Mouse (Mus musculus) layer of hippocampus, postnatal 36 days (tissue): ENCODE data around the gene Slc37a1. TPM values are rescaled to one million over a fixed set of nuclear protein-coding genes. Genes with fewer than 3 reads are reported as not detected.
"Not testable (repeated sequence)": the region's sequence is repeated elsewhere in the genome, so short reads cannot be mapped to it uniquely, and the experiment has no call there.

Experiments used
- DNase-seq, 2 experiments: peaks; one replicate each; pipeline ENCODE4 v3.0.0; 2022
- total RNA-seq, 2 experiments: library from RNA; stranded (reverse); gene quantifications; 2 replicates each; pipeline ENCODE4 v1.2.3; 2021

The Slc37a1 gene
- total RNA-seq, 2 experiments from 2014 or later: 5.4 to 7.1 TPM

GRCm38 (mm10) chr17:31321425-31321824, 34.8 kb downstream of the Slc37a1 start:
- peak; percentile 39 to 40 for DNase-seq

DNA sequence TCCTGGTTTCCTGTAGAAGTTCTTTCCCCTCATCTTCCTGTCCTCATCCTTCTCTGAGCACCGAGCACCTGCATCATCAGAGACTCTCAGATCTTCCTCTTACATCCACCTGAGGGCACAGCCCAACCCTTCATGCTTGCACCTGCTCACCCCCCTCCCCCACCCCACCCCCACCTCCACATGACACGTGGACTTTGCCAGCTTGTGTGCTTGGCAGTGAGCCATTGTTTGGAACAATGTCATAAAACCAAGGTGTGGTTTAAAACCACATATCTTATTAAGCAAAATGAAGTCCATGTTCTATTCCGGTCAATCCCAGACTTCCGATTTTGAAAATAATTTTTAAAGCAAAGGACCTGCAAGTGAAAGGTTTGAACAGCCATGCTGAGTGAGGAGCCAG, 35.9 kb downstream of the Slc37a1 start:
- DNase-seq: no peak

- no peak for DNase-seq
Measured at GRCm38 (mm10) chr17:31323379-31323778, 36.8 kb downstream of the Slc37a1 start.

DNA sequence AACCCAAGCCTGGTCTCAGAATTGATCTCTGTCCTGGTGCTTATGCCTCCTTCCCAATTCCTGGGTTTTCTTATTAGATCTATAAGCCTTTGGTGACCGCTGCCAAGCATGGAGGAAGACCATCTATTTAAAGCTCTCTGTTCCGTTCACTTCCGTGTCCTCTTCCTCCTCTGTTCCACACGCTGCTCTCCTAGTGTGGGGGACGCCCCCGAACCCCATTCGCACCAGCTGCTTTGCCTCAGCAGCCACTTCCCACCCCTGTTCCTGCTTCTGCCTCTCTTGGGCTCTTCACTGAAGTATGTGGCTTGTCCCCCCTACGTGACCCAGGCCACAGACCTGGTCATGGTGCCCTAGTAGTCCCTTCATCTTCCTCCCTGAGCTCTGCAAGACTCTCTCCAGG, 37.6 kb downstream of the Slc37a1 start:
- no peak for DNase-seq

DNA sequence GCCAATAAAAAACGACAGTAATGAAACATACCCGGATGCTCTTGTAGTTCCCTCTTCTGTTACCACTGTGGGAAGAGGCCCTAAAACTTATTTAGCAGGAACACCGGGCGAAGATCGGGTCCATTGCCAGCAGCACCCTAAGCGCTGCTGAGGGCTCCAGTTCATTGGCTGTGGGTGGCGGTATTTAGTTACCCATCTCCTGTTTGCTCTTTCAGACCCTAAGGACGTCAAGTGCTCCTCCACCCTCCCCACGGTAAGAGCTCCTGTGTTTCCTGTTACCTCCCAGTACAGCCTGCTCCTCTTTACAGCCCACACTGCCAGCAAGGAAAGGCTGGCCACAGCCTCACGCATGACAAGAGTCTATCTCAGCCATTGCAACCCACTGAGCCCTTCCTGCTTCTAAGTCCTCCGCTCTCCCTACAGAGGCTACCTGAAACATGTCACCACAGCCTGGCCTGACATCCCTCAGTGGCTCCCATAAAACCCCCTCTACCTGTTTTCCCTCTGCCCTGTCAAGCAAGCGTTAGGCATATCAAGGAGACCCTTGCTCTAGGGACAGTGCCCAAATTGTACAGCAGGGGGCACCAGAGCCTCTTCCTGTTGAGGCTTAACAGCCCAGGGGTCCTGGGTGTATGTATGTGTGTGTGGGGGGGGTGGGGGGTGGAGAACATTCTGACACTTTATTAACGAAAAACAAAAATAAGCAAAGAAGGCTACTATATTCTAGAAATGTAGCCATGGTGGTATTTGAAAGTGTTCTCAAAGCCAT, 39.0 kb downstream of the Slc37a1 start:
- DNase-seq: no peak

DNA sequence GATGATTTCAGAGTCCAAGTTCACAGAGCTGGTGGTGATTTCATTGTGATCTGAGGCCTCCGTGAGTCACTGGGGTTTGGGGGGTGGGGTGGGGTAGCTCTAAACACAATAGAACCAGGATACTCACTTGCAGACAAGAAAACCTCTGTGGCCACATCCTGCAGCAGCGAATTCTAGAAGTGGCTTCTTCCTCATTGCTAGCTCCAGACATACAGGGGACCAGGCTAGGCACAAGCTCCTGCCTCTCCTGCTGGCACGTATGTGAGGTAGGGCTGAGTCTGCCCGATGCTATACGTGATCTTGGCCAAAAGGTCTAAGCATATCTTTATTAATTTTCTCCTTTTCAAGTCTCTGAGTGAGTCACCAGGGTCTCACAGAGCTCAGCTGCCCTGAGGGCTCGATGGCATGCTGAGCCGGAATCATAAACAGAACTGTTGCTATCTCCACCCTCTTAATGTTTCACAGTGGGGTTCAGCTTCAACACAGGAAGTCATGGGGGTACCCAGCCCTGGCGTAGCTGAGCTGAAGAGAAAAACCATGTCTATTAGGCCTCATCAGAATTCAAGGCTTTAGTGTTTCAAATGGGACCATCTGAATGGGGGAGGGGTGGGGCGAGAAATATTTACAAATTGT, 39.7 kb downstream of the Slc37a1 start:
- no peak for DNase-seq

- DNase-seq: no peak
Measured at GRCm38 (mm10) chr17:31328466-31328865, 41.9 kb downstream of the Slc37a1 start.

DNA sequence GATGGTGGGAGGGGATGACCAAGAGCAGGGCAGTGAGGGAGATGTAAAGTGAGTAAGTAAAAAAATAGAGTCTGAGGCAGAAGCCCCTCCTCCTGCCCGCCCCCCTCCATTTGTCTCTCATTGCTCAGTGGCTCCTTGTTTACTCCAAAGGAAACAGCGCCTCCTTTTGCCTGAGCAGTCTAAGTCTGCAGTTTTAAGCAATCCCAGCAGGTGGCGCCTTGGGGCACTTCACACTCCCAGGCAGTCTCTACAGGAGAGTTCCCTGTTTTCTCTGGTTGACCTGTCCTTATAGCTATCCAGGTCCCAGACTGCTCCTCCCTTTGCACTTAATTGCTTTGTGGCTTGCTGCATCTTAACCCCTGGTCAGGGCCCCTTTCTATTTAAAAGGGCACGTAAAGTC, 44.0 kb downstream of the Slc37a1 start:
- peak; percentile 40 to 62 for DNase-seq

- no peak for DNase-seq
Measured at GRCm38 (mm10) chr17:31331273-31331672, 44.7 kb downstream of the Slc37a1 start.

- no peak for DNase-seq
Measured at GRCm38 (mm10) chr17:31331920-31332319, 45.3 kb downstream of the Slc37a1 start.

- DNase-seq: no peak
Measured at GRCm38 (mm10) chr17:31332333-31332732, 45.7 kb downstream of the Slc37a1 start.

DNA sequence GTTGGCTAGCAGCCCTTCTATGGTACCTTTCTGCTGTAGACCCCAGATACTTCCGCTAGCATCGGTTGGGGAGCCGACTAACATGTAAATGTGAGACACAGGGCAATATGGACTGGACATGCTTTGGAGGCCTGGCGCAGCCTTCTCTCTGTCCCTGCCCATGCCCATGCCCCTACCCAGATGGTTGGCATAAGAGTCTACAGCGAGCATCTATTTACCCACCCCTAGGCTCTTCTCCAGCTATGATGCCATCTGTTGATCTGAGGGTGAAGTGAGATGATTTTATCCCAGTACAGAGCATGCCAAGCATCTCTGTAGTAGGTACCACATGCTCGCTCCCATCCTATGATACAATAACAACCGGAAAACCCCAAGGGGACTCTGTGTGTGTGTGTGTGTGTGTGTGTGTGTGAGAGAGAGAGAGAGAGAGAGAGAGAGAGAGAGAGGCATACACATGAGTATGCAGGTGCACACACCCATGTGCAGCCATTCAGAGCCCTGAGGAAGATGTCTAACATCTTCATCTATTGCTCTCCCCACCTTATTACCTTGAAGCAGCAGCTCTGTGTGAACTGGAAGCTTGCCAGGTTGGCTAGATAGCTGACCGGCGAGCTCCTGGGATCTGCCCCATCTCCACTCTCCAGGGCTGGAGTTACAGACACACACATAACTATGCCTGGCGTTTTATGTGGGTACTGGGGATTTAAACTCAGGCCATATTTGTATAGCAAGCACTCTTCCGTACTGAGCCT, 48.1 kb downstream of the Slc37a1 start:
- no peak for DNase-seq

DNA sequence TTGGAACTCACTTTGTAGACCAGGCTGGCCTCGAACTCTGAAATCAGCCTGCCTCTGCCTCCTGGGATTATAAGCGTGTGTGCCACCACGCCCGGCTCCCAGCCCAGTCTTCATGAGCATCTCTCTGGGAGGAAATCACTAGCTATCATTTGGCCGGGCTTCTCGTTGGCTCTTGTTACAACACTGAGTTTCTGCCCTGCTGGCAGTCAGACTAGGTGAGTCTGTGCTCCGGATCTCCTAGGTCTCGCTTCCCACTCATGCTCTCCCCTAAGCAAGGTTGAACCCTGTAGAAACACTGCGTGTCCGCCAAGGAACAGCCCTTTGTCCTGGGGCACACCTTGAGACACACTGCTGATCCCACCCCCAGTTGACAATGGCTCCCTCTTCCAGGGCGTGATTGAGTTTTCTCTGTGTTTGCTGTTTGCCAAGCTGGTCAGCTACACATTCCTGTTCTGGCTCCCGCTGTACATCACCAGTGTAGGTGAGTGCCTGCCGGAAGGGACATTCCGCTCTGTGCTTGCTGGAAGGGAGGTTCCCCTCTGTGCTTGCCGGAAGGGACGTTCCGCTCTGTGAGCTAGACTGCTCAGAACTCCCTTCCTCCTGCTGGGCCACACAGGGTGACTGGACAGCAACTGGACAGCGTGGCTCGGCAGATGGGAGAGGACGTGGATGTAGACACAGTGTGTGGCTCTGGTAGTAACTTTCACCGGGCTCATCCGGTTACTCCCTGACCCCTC, 48.9 kb downstream of the Slc37a1 start:
- no peak for DNase-seq

DNA sequence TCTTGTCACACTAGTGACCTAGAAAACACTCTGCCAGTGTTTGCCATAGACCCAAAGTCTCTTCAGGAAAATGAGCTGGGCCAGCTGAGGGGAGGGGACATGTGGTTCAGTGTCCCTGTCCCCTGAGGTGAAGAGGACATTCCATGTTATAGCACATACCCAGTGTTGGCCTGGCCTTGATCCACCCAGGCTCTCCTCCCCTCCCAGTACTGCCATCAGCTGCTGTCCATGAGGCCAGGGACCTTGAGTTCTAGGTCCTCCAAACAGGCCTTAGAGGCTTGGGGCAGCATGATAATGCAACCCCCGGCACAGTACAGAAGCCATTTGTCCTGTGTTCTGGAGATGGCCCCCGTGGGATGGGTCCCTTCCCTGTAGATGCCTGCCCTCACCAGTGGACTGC, 53.2 kb downstream of the Slc37a1 start:
- DNase-seq: no peak

DNA sequence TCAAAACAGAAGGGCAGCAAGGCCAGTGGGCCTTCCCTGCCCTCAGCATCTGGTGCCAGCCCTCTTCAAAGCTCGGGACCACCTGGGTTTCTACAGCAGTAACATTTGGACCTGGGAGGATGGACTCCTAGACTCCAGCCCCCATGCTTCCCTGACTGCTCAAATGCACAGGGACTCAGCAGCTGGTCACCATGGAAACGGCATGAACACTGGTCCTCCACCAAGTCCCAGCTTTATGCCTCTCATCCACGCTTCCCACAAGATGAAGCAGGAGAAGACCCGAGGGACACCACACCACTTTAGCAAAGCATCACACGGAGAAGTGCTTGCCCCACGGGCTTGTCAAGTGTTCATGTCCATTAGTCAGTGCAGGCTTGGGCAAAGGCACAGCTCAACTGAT, 55.6 kb downstream of the Slc37a1 start:
- peak in 1 of 2 experiments; percentile 36 for DNase-seq

GRCm38 (mm10) chr17:31344172-31344801, 57.7 kb downstream of the Slc37a1 start:
- peak; percentile 56 to 69 for DNase-seq

GRCm38 (mm10) chr17:31344816-31345215, 58.2 kb downstream of the Slc37a1 start:
- no peak for DNase-seq

- no peak for DNase-seq
Measured at GRCm38 (mm10) chr17:31348129-31348528, 61.5 kb downstream of the Slc37a1 start.

- DNase-seq: peak; percentile 18 to 39
Measured at GRCm38 (mm10) chr17:31349388-31349787, 62.8 kb downstream of the Slc37a1 start.

GRCm38 (mm10) chr17:31351984-31352383, 65.4 kb downstream of the Slc37a1 start:
- no peak for DNase-seq

GRCm38 (mm10) chr17:31353255-31353654, 66.7 kb downstream of the Slc37a1 start:
- no peak for DNase-seq

DNA sequence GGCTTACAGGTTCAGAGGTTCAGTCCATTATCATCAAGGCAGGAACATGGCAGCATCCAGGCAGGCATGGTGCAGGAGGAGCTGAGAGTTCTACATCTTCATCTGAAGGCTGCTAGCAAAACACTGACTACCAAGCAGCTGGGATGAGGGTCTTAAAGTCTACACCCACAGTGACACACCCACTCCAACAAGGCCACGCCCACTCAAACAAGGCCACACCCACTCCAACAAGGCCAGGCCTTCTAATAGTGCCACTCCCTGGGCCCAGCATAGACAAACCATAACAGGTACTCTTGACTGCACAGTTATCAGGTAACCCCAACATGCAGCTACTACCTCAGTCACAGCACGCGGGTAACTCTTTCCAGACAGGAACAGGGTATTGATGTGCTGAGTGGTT, 68.1 kb downstream of the Slc37a1 start:
- not testable (repeated sequence) for DNase-seq
